ENCODE assay signal across 15 mouse cellular contexts in genomic region chr14:122883410-122883806, GRCm38 (mm10). TPM values are rescaled to one million over a fixed set of nuclear protein-coding genes. Genes with fewer than 3 reads are reported as not detected.
DNase-seq lines count a peak whose midpoint lies in the region; ATAC-seq and TF ChIP-seq lines count a peak whose summit lies in the region.
"Had no signal": no experiment of that assay in that cellular context is flagged by ENCODE, and none has a peak within 500 bp of the region (broad histone marks: within the 10 kb centered on the region; RNA-seq: fewer than 3 reads in every experiment).

No protein-coding gene starts in this region.

- ATAC-seq in forebrain, embryonic 13.5 days, result peak; percentile 57
- ATAC-seq in hindbrain, embryonic 15.5 days (ENCODE audit: low FRiP score, low read depth), result no peak
- peak; percentile 17; the same call in 1 of the 2 replicates for ATAC-seq in neural tube, embryonic 13.5 days (ENCODE audit: low read depth)
- no peak for ATAC-seq in stomach, postnatal 0 days (ENCODE audit: low FRiP score, low TSS enrichment)
- ATAC-seq: liver, postnatal 0 days had no signal

- peak overlapping the region; percentile 80 for H3K27ac ChIP-seq in layer of hippocampus, adult 2 months
- peak overlapping the region; percentile 88 for H3K27ac ChIP-seq in forebrain, embryonic 13.5 days
- peak overlapping the region; percentile 39 for H3K27ac ChIP-seq in hindbrain, embryonic 15.5 days (replicated peaks)
- H3K27ac ChIP-seq in neural tube, embryonic 13.5 days (replicated peaks), result peak overlapping the region; percentile 72
- H3K27ac ChIP-seq in stomach, postnatal 0 days (replicated peaks), result no peak overlapping the region
- H3K27ac ChIP-seq: limb, embryonic 13.5 days had no signal

- H3K4me1 ChIP-seq in forebrain, embryonic 13.5 days, result peaks cover 44% of the 10 kb centered on the region
- H3K4me1 ChIP-seq in hindbrain, embryonic 15.5 days (replicated peaks), result peaks cover 43% of the 10 kb centered on the region
- peaks cover 39% of the 10 kb centered on the region for H3K4me1 ChIP-seq in neural tube, embryonic 13.5 days (replicated peaks)
- H3K4me1 ChIP-seq in stomach, postnatal 0 days (replicated peaks; ENCODE audit: control insufficient read depth, insufficient read depth), result no peaks in the 10 kb centered on the region

- H3K36me3 ChIP-seq in forebrain, embryonic 13.5 days (ENCODE audit: poor library complexity, severe bottlenecking), result no peaks in the 10 kb centered on the region
- no peaks in the 10 kb centered on the region for H3K36me3 ChIP-seq in hindbrain, embryonic 15.5 days
- no peaks in the 10 kb centered on the region for H3K36me3 ChIP-seq in neural tube, embryonic 13.5 days
- no peaks in the 10 kb centered on the region for H3K36me3 ChIP-seq in stomach, postnatal 0 days (ENCODE audit: control insufficient read depth, insufficient read depth, low read length)
- H3K36me3 ChIP-seq: limb, embryonic 13.5 days had no signal

- H3K4me2 ChIP-seq in forebrain, embryonic 13.5 days, result peak overlapping the region; percentile 7; the same call in 1 of the 2 replicates
- H3K4me2 ChIP-seq in hindbrain, embryonic 15.5 days, result no peak overlapping the region
- H3K4me2 ChIP-seq in neural tube, embryonic 13.5 days, result no peak overlapping the region
- H3K4me2 ChIP-seq in stomach, postnatal 0 days (replicated peaks; ENCODE audit: low read depth), result no peak overlapping the region
- H3K4me2 ChIP-seq: limb, embryonic 13.5 days had no signal

- no peak for TF ChIP-seq CTCF in layer of hippocampus, adult 2 months (conservative IDR thresholded peaks at IDR 0.05)
- no peak for TF ChIP-seq CTCF in stomach, postnatal 0 days (IDR thresholded peaks at IDR 0.05; ENCODE audit: low read depth)

- peaks cover 16% of the 10 kb centered on the region; the same call in 1 of the 2 replicates for H3K27me3 ChIP-seq in forebrain, embryonic 13.5 days
- no peaks in the 10 kb centered on the region for H3K27me3 ChIP-seq in hindbrain, embryonic 15.5 days
- H3K27me3 ChIP-seq in neural tube, embryonic 13.5 days, result peaks cover 9% of the 10 kb centered on the region; the same call in 1 of the 2 replicates
- no peaks in the 10 kb centered on the region for H3K27me3 ChIP-seq in stomach, postnatal 0 days (ENCODE audit: control insufficient read depth, insufficient read depth, low read length)

- no peak for DNase-seq in layer of hippocampus, adult 2 months (ENCODE audit: low spot score in 2 of 2)
- DNase-seq in layer of hippocampus, adult 9-10 months (ENCODE audit: low spot score), result no peak
- DNase-seq in urinary bladder, adult 2 months (ENCODE audit: low spot score), result no peak
- DNase-seq in stomach, postnatal 0 days (ENCODE audit: low spot score), result no peak
- DNase-seq: adrenal gland, postnatal 10 days; cerebellum, postnatal 25 days; gastrocnemius, postnatal 14 days; kidney, postnatal 14 days; liver, postnatal 0 days; thymus, postnatal 36 days had no signal

- H3K9me3 ChIP-seq in forebrain, embryonic 13.5 days (replicated peaks), result no peaks in the 10 kb centered on the region
- no peaks in the 10 kb centered on the region for H3K9me3 ChIP-seq in hindbrain, embryonic 15.5 days
- H3K9me3 ChIP-seq in neural tube, embryonic 13.5 days, result no peaks in the 10 kb centered on the region
- H3K9me3 ChIP-seq in stomach, postnatal 0 days (ENCODE audit: control insufficient read depth, low read length), result no peaks in the 10 kb centered on the region
- H3K9me3 ChIP-seq: G1E; limb, embryonic 13.5 days had no signal

- TF ChIP-seq EP300 in stomach, postnatal 0 days (optimal IDR thresholded peaks at IDR 0.05), result no peak

- no peak overlapping the region for H3K9ac ChIP-seq in forebrain, embryonic 13.5 days
- no peak overlapping the region for H3K9ac ChIP-seq in hindbrain, embryonic 15.5 days
- no peak overlapping the region for H3K9ac ChIP-seq in neural tube, embryonic 13.5 days
- no peak overlapping the region for H3K9ac ChIP-seq in stomach, postnatal 0 days (ENCODE audit: low read length)
- H3K9ac ChIP-seq: limb, embryonic 13.5 days; liver, postnatal 0 days had no signal

- WGBS in forebrain, embryonic 13.5 days, result 25% methylated on average over 4 of the region's 4 CpGs
- 37% methylated on average over 4 of the region's 4 CpGs for WGBS in hindbrain, embryonic 15.5 days
- WGBS in neural tube, embryonic 13.5 days, result 45% methylated on average over 4 of the region's 4 CpGs
- 84% methylated on average over 4 of the region's 4 CpGs for WGBS in stomach, postnatal 0 days

- no peak overlapping the region for H3K4me3 ChIP-seq in layer of hippocampus, adult 2 months
- H3K4me3 ChIP-seq in forebrain, embryonic 13.5 days, result no peak overlapping the region
- H3K4me3 ChIP-seq in hindbrain, embryonic 15.5 days, result no peak overlapping the region
- H3K4me3 ChIP-seq in neural tube, embryonic 13.5 days, result no peak overlapping the region
- no peak overlapping the region for H3K4me3 ChIP-seq in stomach, postnatal 0 days (ENCODE audit: low read depth, low read length)
- H3K4me3 ChIP-seq: limb, embryonic 13.5 days had no signal

RNA-seq across cellular contexts. Expression of gene Ggact, which starts 30.1 kb away (rescaled TPM):
- 10 to 100 TPM; 32.1 to 34.3 TPM for total RNA-seq in layer of hippocampus, adult 2 months (2021)
- polyA plus RNA-seq in forebrain, embryonic 13.5 days (2015; fragmentation: Nextera tagmentation; extraction: Ambion mirVana), result 5.0 and 5.2 TPM in 2 replicates
- polyA plus RNA-seq in hindbrain, embryonic 15.5 days (2015; fragmentation: Nextera tagmentation; extraction: Ambion mirVana), result 10.8 and 13.7 TPM in 2 replicates
- polyA plus RNA-seq in neural tube, embryonic 13.5 days (2015; fragmentation: Nextera tagmentation; extraction: Ambion mirVana), result 6.5 and 9.4 TPM in 2 replicates
- 42.3 and 43.4 TPM in 2 replicates for polyA plus RNA-seq in urinary bladder, adult 2 months (2012; rRNA removed)
- 54.3 and 59.3 TPM in 2 replicates for polyA plus RNA-seq in stomach, postnatal 0 days (2015; fragmentation: Nextera tagmentation; extraction: Ambion mirVana)

Comparison
In these comparisons a context has a peak if more than half of its experiments do, and no peak if none do; other contexts are left out.
1. ATAC-seq: peak in forebrain, embryonic 13.5 days (single experiment) and neural tube, embryonic 13.5 days (single experiment); none in hindbrain, embryonic 15.5 days (single experiment) and stomach, postnatal 0 days (single experiment).